Mouse (Mus musculus): ENCODE results near the gene Ano10.

The Ano10 gene

DNA sequence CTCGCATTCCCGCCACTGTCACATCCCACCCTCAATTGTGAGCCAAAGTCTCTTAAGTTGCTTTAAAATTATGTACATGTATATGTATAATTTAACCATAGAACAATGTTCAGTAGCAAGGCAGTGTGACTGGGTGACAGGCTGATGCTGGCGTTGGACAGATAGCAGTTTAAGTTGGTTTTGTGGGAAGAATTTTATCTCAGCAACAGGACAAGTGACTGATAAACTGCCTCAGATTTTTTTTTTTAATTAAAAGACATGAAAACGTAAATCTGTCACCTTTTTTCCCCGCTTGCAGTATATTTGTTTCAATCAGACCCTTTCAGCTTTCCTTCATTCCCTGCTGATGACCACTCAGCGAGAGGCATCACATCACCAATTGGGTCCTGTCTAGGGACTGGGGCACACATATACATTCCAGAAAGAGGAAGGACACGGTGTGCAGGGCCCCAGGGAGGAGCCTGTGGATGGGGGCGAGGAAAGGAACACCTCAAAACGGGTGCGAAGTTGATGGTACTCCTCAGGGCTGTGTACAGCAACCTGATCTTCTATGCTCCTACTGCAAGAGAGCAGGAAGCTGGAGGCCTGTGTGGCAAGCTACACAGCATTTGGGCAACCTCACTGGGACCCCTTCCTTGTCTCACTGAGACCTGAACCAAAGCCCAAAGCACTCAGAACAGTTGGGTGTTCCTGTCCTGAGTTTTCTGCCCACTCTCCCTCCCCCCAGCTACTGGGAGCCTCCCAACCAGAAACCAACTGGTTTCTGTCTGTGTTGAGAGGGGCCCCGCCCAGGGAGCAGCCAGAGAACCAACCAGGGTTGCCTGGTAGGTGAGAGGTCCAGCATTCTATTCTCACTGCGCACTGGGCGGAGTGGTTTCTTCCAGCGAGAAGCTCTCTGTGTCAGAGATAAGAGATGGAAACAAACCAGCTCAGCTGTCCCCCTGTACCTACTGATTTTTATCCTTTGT lies 15.1 kb upstream of the Ano10 start:
- no peak for TF ChIP-seq GATA4 (IDR thresholded peaks at IDR 0.05; ENCODE audit: insufficient replicate concordance, low read length)

DNA sequence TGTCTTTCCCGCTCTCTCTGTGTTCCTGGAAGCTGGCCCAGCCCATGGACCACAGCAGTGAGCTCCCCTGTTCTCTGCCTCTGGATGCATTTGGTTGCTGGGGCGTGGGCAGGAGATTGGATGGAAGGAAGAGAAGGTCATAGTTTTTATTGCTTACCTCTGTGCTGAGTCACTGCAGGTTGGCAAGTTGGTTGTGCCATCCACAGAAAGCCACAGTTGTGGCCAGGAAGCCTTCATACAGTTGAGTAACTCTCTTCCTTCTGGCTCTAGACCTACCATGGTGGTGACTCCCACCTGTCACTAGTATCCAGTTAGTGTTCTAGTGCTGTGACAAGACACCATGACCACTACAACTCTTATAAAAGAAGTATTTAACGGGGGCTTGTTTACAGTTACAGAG lies 11.1 kb upstream of the Ano10 start:
- TF ChIP-seq GATA4 (IDR thresholded peaks at IDR 0.05; ENCODE audit: insufficient replicate concordance, low read length) = no peak

DNA sequence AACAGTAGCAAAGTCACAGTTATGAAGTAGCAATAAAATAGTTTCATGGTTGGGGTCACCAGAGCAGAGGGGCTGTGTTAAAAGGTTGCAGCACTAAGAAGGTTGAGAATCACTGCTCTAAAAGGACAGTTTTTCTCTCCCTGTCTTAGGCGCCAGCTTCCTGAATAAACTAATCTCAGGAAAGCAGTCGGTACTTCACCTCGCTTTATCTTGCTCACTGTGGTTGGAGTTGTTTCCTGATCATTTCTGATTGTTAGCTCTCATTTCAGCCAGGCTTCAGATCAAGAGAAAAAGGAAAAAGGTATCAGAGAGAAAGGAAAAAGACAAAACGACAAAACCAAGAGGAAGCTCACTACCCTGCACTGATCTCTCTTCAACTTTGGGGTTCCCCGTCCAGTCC lies 1.9 kb upstream of the Ano10 start:
- no peak for TF ChIP-seq GATA4 (IDR thresholded peaks at IDR 0.05; ENCODE audit: insufficient replicate concordance, low read length)

DNA sequence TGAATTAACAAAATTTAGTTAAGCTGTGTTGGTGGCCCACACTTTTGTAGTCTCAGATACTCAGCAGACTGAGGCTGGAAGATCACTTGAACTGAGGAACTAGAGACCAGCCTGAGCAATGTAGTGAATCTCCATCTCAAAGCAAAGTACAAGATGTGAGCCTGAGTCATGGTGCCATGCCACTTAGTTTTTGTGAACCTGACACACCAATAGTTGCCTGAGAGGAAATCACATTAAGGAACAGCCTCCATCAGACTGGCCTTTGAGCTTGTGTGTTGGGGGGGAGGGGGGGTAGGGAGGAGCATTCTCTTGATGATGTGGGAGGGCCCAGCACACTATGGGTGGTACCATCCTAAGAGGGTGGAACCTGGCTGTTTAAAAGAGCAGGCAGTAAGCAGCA lies 1.2 kb upstream of the Ano10 start:
- TF ChIP-seq GATA4 (IDR thresholded peaks at IDR 0.05; ENCODE audit: insufficient replicate concordance, low read length) = no peak

DNA sequence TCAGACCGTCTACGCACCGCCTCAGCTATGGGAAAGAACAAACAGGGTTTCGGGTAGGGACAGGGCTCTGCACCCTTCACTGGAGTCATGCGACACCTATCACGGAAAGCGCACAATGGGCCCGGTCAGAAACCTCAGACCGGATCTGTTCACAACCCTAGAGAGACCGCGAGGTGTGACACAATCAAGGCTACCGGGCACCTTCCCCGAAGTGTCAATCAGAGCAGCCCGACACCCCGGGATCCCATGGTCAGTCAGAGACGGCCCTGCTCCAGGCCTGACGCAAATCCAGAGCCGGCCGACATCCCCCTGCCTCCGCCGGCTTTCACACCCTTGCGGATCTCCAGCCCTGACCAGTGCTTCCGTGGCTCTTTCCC lies 370 bp downstream of the Ano10 start:
- TF ChIP-seq GATA4 (IDR thresholded peaks at IDR 0.05; ENCODE audit: insufficient replicate concordance, low read length) = no peak

DNA sequence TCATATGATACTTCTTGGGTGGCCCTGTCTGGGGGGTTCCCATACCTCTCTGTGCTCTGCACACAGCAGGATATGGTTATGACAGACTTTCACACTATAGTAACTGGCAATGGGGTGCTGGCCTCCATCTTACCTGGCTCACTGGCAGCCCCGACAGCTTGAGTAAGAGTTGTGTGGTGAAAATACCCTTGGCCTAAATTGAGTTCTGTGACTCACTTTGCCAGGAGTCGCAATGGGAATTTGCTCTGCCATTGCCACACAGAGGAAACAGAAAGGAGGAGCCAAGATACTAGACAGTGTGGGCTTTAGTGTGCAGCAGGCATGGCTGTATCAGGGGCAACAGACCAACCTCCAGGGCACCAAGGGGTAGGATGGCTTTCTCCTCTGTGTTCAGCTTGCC lies 4.0 kb downstream of the Ano10 start:
- TF ChIP-seq GATA4 (IDR thresholded peaks at IDR 0.05; ENCODE audit: insufficient replicate concordance, low read length) = no peak

DNA sequence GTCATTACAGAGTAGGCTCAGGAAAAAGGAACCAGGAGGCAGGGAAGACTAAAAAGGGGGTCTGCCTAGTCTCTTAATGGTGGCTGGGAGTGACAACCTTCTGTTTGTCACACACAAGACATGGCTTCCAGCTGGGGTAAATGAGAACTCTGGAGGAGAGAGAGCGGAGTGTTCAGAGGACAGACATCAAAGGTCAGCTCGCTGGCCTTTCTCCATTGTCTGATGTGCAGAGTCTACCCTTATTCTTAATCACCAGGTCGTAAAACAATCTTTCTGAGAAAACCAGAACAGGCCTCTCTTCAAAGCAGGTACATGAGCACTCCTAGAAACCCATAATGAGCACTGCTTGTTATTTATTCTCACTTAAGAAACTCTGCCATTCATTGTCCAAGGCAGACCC lies 5.8 kb downstream of the Ano10 start:
- no peak for TF ChIP-seq GATA4 (IDR thresholded peaks at IDR 0.05; ENCODE audit: insufficient replicate concordance, low read length)

DNA sequence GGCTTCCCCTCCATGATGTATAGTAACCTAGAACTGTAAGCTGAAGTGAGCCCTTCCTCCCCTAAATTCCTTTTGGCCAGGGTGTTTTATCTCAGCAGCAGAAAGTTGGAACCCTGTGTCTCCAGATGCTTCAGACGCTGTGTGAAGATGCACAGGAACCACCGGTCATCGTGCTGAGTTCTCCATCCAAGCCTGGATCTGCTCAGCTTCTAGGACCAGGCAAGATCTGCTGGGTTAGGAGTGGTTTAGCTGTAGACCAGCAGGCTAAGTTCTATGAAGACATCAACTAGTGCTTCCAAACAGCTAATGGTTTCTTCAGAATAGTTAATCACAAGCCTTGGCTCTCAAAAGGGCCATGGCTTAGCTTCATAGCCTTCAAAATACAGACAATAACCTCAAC lies 6.7 kb downstream of the Ano10 start:
- TF ChIP-seq GATA4 (IDR thresholded peaks at IDR 0.05; ENCODE audit: insufficient replicate concordance, low read length) = no peak

DNA sequence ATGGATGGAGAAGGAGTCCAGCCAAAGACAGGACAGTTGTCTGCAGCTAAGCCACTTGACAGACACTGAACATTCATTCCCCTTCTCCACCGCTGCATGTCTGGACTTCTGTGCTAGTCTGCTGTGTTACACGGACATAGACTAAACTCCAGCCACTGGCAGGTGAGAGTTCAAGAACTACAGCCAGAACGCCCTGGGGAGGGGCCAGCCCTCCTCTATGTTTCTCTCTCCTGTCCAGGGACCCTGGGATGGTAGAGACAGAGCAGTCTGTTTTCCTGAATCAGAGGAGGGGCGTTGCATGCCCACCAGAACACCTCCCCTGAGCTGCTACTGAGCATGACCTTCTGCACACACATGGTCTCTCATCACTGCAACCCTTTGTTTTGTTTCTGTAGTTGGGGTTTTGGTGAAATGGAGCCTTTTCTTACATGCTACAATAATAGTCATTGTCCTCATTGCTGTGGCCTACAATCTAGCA lies 8.4 kb downstream of the Ano10 start:
- TF ChIP-seq GATA4 (IDR thresholded peaks at IDR 0.05; ENCODE audit: insufficient replicate concordance, low read length) = no peak

DNA sequence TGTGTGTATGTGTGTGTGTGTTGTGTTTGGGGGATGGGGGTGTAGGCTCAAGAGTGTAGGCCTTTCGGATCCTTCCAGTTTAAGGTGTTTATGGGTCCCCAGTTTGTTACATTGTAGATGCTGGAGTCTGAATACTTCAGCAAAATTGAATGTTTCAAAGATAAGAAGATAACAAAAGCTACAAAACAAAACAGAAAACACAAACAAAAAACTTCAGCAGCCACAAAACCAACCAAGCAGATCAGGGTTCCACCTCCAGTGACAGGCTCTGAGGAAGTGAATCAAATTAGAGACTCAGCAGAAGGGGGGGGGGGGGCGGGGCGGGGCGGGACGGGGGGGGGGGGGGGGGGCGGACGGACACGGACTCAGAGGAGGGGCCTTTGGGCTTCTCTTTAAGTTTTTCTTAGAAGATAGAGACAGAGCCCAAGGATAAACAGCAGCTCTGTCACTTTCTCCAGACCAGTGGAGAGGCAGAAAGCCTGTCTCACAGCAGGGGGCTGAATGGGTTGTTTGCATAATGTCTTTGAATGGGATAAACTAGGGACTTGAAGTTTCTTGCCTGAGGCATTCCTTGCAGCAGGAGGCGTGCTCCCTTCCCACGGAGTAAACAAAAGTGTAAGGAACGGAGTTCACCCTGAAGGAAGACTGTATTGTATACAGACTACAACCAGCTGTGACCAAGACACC lies 8.9 kb downstream of the Ano10 start:
- TF ChIP-seq GATA4 (IDR thresholded peaks at IDR 0.05; ENCODE audit: insufficient replicate concordance, low read length) = no peak

DNA sequence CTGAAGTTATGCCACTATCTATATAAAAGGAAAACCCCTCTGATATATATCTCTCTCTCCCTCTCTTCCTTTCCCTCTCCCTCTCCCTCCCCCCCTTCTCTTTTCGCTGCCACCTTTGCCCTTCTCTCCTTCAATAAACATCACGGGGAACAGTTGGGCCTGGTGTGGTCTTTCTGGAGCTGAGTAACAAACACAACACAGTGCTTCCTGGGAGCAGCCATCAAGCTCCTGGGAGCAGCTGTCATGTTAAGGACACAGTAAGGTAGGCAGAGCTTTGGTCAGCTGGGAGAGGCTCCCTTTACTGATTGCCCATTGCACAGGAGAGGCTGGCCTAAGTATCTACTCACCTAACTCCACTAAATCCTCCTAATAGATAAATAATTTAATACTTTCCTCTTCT lies 9.5 kb downstream of the Ano10 start:
- TF ChIP-seq GATA4 (IDR thresholded peaks at IDR 0.05; ENCODE audit: insufficient replicate concordance, low read length) = no peak

DNA sequence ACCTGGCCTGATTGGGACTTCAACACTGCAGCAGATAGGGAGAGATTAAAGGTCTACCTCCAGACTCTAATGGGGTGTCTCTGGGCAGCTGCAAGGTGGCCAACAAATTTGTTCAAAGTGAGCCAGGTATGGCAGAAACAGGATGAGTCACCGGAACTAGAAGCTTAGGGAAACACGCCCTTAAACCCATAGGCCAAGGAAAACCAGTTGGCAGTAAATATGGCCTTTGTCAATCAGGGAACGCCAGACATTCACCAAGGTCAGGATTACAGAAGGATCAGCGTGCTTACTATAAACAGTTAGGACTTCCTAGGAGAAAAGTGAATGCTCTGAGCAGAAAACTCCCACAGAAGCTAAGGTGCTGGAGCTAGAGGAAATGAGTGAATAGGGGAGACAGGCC lies 13.2 kb downstream of the Ano10 start:
- TF ChIP-seq GATA4 (IDR thresholded peaks at IDR 0.05; ENCODE audit: insufficient replicate concordance, low read length) = no peak

DNA sequence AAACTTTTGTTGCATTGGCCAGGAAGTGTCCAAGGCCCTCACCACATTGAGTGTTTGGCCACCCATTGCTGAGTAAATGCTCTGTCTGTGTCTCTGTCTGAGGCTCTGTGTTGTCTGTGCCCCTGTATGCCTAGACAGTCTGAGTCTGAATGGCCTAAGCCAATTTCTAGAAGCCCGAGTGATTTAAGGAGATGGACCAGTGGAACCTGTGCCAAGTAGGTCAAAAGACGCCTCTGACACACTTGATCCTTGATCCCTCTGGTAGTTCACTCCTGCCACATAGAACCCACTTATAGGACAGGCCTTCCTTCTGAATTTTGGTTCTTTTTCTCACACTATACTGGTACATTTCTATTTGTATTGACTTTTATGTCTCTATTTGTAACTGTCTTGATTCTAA lies 17.6 kb downstream of the Ano10 start:
- no peak for TF ChIP-seq GATA4 (IDR thresholded peaks at IDR 0.05; ENCODE audit: insufficient replicate concordance, low read length)

DNA sequence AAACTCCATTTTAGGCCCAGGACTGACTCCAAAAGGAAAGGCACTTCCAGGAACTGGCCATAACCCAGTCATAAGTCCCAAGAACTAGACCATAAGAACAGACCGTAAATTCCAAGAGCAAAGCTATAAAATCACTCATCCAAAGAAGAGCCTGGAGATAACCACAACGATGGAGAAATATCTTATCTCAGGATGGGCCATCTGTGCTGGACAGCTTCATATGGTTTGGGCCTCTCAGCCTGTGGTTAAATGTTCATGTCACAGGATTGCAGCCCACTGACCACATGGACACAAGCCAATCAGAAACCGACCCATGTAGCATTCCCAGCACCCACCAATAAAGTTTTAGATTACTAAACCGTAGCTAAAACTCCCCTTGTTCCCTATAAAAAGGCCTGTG lies 18.1 kb downstream of the Ano10 start:
- TF ChIP-seq GATA4 (IDR thresholded peaks at IDR 0.05; ENCODE audit: insufficient replicate concordance, low read length) = no peak

DNA sequence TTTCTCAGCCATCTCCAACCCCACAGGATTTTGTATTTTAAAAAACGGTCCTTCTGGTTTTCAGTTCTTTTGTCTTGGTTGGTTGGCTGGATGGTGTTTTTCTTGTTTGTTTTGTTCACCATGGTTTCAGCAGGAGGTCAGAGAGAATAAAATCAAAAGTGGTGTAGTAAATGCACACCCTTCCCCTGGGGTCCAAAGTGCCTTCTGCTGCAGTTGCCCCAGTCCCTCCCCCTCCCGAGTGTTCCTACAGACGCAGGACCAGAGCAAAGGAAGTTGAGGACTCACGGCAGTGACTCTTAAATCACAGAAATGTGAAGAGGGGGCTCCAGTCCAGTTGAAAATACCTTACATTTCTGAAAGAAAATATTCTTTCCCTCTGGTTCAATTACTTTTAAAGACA lies 19.9 kb downstream of the Ano10 start:
- no peak for TF ChIP-seq GATA4 (IDR thresholded peaks at IDR 0.05; ENCODE audit: insufficient replicate concordance, low read length)

DNA sequence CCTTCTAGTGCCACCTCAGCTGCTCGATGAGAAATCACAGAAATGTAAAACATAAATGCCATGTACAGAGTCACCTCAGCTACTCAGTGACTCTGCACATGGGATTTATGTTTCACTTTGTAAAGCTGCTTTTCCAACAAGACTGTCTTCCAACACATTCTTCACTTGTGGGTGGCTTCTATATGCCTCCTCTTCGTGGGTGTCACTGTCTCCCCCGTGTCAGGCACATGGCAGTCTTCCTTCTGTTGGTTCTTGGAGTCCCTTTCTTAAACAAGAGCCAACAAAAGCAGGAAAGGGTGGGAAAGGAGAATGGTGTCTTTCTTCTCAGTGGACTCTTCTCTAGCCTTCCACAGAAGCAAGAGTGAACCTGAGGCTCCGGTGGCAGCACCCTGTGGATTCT lies 20.3 kb downstream of the Ano10 start:
- TF ChIP-seq GATA4 (IDR thresholded peaks at IDR 0.05; ENCODE audit: insufficient replicate concordance, low read length) = no peak
